In genomic region chr12:116622665-116623387, GRCm38 (mm10) we compare ENCODE assay signal across 10 mouse cellular contexts.
A peak's percentile ranks its signal among the peaks of the same experiment; 100 is the strongest.
DNase-seq lines count a peak whose midpoint lies in the region; ATAC-seq and TF ChIP-seq lines count a peak whose summit lies in the region.
"Had no signal": no experiment of that assay in that cellular context is flagged by ENCODE, and none has a peak within 500 bp of the region (broad histone marks: within the 10 kb centered on the region; RNA-seq: fewer than 3 reads in every experiment).

No protein-coding gene starts in this region.

- H3K9ac ChIP-seq in midbrain, embryonic 11.5 days (ENCODE audit: low read length), result no peak overlapping the region

- H3K4me2 ChIP-seq in midbrain, embryonic 11.5 days, result no peak overlapping the region

- TF ChIP-seq POLR2A in cerebellum, adult 2 months (IDR thresholded peaks at IDR 0.05; ENCODE audit: borderline replicate concordance, insufficient read depth, low read length), result no peak

- no peak for ATAC-seq in midbrain, embryonic 11.5 days (ENCODE audit: low FRiP score)

- H3K4me3 ChIP-seq in cerebellum, adult 2 months (replicated peaks; ENCODE audit: insufficient read depth, low read depth, low read length), result no peak overlapping the region
- no peak overlapping the region for H3K4me3 ChIP-seq in midbrain, embryonic 11.5 days (ENCODE audit: low read depth, low read length)
- H3K4me3 ChIP-seq: gastrocnemius, adult 2 months had no signal

- no peaks in the 10 kb centered on the region for H3K27me3 ChIP-seq in cerebellum, adult 2 months (ENCODE audit: control insufficient read depth, insufficient read depth, low read length)
- no peaks in the 10 kb centered on the region for H3K27me3 ChIP-seq in midbrain, embryonic 11.5 days (ENCODE audit: control insufficient read depth, insufficient read depth, low read length)

- H3K9me3 ChIP-seq in midbrain, embryonic 11.5 days (ENCODE audit: control insufficient read depth, low read length), result no peaks in the 10 kb centered on the region

- peaks cover 31% of the 10 kb centered on the region for H3K4me1 ChIP-seq in cerebellum, adult 2 months (ENCODE audit: control insufficient read depth, insufficient read depth, low read length)
- H3K4me1 ChIP-seq in midbrain, embryonic 11.5 days (ENCODE audit: control insufficient read depth, insufficient read depth, low read length), result no peaks in the 10 kb centered on the region

- DNase-seq in left cerebral cortex, adult 18-20 months (ENCODE audit: low spot score in 2 of 2), result peak; percentile 62 to 71
- no peak for DNase-seq in left cerebral cortex, adult 11 months (ENCODE audit: low spot score)
- DNase-seq in cerebellum, adult 2 months, result peak; percentile 91 to 94
- peak; percentile 76 to 88 for DNase-seq in layer of hippocampus, adult 8-10 months (ENCODE audit: low spot score in 2 of 2)
- DNase-seq in right cerebral cortex, postnatal 25 days, result peak; percentile 79
- DNase-seq in thymus, postnatal 14 days, result no peak
- no peak for DNase-seq in midbrain, embryonic 11.5 days (ENCODE audit: low spot score, missing footprints)
- DNase-seq in embryo, embryonic 11 days, result no peak
- DNase-seq: gastrocnemius, adult 2 months; thymus, adult 18-20 months had no signal

- no peak overlapping the region for H3K27ac ChIP-seq in cerebellum, adult 2 months (ENCODE audit: insufficient read depth, low read length)
- H3K27ac ChIP-seq in midbrain, embryonic 11.5 days (ENCODE audit: low read depth, low read length), result no peak overlapping the region
- H3K27ac ChIP-seq: gastrocnemius, adult 2 months had no signal

- WGBS in cerebellum, adult 2 months, result 36% methylated on average over 6 of the region's 6 CpGs
- WGBS in midbrain, embryonic 11.5 days, result 71% methylated on average over 6 of the region's 6 CpGs

- no peak for TF ChIP-seq CTCF in cerebellum, adult 2 months (IDR thresholded peaks at IDR 0.05; ENCODE audit: borderline replicate concordance, insufficient read depth, low read depth, low read length)

- H3K36me3 ChIP-seq in midbrain, embryonic 11.5 days (ENCODE audit: control insufficient read depth, insufficient read depth, low read length), result no peaks in the 10 kb centered on the region

Comparison
In these comparisons a context has a peak if more than half of its experiments do, and no peak if none do; other contexts are left out.
1. DNase-seq: peak in left cerebral cortex, adult 18-20 months (2 of 2), cerebellum, adult 2 months (2 of 2), layer of hippocampus, adult 8-10 months (2 of 2) and right cerebral cortex, postnatal 25 days (single experiment); none in left cerebral cortex, adult 11 months (single experiment), thymus, postnatal 14 days (single experiment), midbrain, embryonic 11.5 days (single experiment) and embryo, embryonic 11 days (single experiment).